Comparison of ENCODE assay signal across 30 mouse cellular contexts in genomic region chr5:65541889-65542288, GRCm38 (mm10). TPM values are rescaled to one million over a fixed set of nuclear protein-coding genes. Genes with fewer than 3 reads are reported as not detected.
"Had no signal": no experiment of that assay in that cellular context is flagged by ENCODE, and none has a peak within 500 bp of the region (broad histone marks: within the 10 kb centered on the region; RNA-seq: fewer than 3 reads in every experiment).

No protein-coding gene starts in this region.

- DNase-seq: gastrocnemius, postnatal 14 days; gastrocnemius, postnatal 36 days; heart, adult 2 months; heart, postnatal 14 days; heart, postnatal 36 days; kidney, adult 11 months; kidney, adult 2 months; kidney, adult 9 months; kidney, postnatal 14 days; kidney, postnatal 36 days; layer of hippocampus, adult 9-11 months; layer of hippocampus, postnatal 36 days; left cerebral cortex, postnatal 4 days had no signal

- ATAC-seq: hindbrain, embryonic 16.5 days; intestine, embryonic 16.5 days; liver, embryonic 12.5 days had no signal

- H3K27ac ChIP-seq: heart, adult 2 months; heart, embryonic 13.5 days; heart, embryonic 15.5 days; hindbrain, embryonic 14.5 days; kidney, postnatal 0 days; limb, embryonic 13.5 days; limb, embryonic 15.5 days; liver, embryonic 12.5 days; liver, embryonic 14.5 days had no signal

- H3K9me3 ChIP-seq: heart, embryonic 13.5 days; heart, embryonic 15.5 days; kidney, embryonic 15.5 days; limb, embryonic 13.5 days; limb, embryonic 15.5 days; liver, embryonic 12.5 days had no signal

- H3K4me3 ChIP-seq: heart, adult 2 months; heart, embryonic 13.5 days; heart, embryonic 15.5 days; kidney, embryonic 15.5 days; limb, embryonic 13.5 days; limb, embryonic 15.5 days; liver, embryonic 12.5 days had no signal

- H3K27me3 ChIP-seq: heart, embryonic 13.5 days; heart, embryonic 15.5 days; kidney, embryonic 15.5 days; limb, embryonic 13.5 days; limb, embryonic 15.5 days; liver, embryonic 12.5 days had no signal

- H3K36me3 ChIP-seq: heart, embryonic 15.5 days; limb, embryonic 15.5 days had no signal

- H3K4me2 ChIP-seq: heart, embryonic 11.5 days; heart, embryonic 13.5 days; heart, embryonic 15.5 days; hindbrain, embryonic 14.5 days; kidney, embryonic 15.5 days; limb, embryonic 13.5 days; limb, embryonic 15.5 days; liver, embryonic 12.5 days had no signal

- H3K9ac ChIP-seq: heart, embryonic 15.5 days; hindbrain, embryonic 14.5 days; kidney, embryonic 15.5 days; limb, embryonic 13.5 days; limb, embryonic 15.5 days; liver, embryonic 12.5 days; liver, embryonic 14.5 days had no signal

RNA-seq across cellular contexts. Expression of gene Gm43552, which starts 49.3 kb away (rescaled TPM):
- polyA plus RNA-seq: gonadal fat pad, adult 2 months; heart, adult 2 months; heart, embryonic 11.5 days; heart, postnatal 0 days; hindbrain, embryonic 11.5 days; hindbrain, embryonic 14.5 days; hindbrain, embryonic 16.5 days; intestine, embryonic 16.5 days; kidney, adult 2 months; kidney, embryonic 15.5 days; large intestine, adult 2 months; limb, embryonic 11.5 days; limb, embryonic 13.5 days; limb, embryonic 15.5 days; liver, embryonic 12.5 days; liver, embryonic 14.5 days had no signal
